Mouse (Mus musculus): Measurements from ENCODE around the gene Morc2b.
A peak's percentile ranks its signal among the peaks of the same experiment; 100 is the strongest.
"Not testable (repeated sequence)": the region's sequence is repeated elsewhere in the genome, so short reads cannot be mapped to it uniquely, and the experiment has no call there.

The Morc2b gene

DNA sequence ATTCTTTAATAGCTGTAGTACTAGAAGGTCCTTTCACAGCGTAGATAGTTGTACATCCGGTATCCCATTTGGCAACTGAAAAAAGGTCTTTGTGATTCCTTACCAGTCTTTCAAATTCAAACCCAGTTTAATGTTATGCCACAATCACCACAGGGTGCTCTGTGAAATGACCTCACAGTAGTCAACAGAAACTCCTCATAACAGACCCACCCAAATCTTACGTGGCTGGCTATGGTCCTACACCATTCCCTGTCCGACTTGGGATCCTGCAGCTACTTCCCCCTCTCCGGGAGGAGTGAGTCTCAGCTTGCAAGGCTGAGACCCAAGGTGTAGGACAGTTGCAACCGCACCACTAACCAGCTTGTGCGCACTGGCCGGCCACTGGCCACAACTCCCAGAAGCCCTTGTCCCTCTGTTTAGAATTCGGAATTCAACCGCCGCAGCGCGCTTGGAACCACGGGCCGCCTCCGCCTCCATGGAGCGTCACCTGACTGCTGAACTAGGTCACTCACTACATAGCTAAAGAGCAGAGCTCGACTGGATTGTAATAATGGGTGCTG is at the start of gene Morc2b:
Gene Morc2b (minus strand): TSS at position 423 of the 560 bp plus-strand sequence.
- no peak for DNase-seq

DNA sequence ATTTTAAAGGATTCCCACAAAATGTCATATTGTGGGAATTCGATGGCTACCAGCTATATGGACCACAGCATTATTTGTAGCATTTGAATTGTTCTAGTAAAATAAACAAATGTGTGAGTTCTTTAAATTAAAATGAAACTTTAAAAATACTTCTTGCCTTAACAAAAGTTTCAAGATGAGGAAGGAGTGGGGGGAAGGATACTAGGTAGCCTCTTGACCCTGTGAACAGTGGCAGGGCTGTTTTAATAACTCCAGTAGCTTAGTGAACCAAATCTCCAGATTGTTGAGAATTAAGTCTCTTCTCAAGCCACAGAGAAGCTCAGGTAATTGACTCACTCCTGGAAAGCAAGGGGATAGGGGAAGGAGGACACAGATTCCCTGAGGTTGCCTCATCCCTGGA is 28.7 kb upstream of the Morc2b start, which contains the start of gene Olfr55:
Gene Olfr55 (plus strand): TSS at position 301 of the 400 bp plus-strand sequence.
- DNase-seq: not testable (repeated sequence)

DNA sequence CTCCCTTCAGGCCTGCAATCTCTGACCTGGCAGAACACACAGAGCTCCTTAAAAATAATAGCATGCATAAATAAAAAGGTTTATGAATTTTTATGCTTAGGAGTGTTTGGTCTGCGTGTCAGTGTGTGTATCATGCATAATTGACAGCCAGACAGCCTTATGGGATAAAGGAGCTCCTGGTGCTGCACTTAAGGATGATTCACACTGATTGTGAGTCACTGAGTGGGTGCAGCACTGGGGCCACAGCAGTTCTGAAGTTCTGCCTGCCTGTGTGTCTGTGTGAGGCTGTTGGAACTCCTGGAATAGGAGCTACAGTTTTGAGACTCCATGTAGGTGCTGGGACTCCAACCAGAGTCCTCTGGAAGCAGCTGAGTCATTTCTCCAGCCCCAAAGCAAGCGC is 13.2 kb downstream of the Morc2b start:
- DNase-seq: no peak

DNA sequence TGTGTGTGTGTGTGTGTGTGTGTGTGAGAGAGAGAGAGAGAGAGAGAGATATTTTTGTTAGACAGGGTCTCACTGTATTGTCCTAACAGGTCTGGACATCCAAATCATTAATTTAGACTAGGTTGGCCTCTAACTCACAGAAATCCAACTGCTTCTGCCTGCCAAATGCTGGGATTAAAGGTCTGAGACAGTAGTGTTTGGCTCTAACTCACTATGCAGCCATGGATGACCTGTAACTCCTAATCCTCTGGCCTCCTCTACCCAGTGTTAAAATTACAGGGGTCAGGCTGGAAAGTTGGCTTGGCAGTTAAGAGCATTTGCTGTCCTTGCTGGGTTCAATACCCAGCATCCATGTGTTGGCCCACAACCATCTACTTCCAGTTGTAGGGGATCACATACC is 14.9 kb downstream of the Morc2b start:
- DNase-seq: no peak

DNA sequence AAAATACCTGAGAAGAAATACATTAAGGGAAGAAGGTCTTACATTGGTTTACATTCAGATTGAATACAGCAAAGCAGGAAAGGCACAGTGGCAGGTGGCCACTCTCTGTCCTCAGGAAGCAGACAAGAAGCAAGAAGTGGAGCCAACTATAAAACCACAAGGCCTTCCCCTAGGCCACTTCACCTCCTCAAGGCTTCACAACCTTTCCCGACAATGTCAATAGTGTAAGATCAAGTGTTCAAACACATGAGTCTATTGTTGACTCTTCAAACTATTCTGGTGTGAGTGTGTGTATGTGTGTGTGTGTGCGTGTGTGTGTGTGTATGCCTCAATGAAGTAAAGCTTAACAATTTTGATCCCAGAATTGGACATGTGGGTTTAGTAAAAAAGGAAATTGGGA is 42.1 kb downstream of the Morc2b start:
- DNase-seq: no peak

DNA sequence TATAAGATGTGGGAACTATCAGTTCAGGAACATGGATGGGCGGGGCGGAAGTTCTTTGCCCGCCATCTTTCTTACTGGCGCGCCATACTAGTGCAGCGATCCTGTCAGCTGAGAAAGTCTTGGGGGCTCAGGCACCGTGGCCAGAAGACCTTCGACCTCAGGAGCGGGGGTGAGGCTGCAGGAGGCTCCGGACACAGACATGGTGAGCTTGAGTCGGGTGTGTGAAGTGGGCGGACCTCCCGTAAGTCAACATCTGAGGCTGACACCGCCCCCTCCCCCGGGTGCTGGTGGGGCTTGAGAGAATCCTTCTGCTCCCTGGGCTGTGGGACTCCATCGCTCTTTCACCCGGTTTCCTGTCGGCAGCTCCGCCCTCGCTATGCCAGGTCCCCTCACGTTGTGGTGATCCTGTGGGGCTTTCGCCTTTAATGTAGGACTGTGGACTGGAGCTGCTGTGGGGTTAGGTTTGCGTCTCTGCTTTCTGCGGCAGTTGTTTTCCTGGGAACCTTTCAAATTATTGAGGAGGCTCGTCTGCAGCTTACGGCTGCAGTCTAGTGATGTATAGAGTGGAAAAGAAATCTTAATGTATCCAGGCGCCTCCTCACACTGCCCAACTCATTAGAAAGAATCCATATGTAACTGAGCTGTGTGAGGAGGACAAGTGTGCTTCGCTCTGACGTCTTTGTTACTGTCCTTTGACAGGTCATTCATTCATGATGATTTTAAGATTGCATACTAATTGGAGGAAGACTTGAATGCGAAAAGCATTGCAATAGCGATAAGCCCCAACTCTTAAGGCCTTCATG is 46.9 kb downstream of the Morc2b start:
- DNase-seq: peak; percentile 86

DNA sequence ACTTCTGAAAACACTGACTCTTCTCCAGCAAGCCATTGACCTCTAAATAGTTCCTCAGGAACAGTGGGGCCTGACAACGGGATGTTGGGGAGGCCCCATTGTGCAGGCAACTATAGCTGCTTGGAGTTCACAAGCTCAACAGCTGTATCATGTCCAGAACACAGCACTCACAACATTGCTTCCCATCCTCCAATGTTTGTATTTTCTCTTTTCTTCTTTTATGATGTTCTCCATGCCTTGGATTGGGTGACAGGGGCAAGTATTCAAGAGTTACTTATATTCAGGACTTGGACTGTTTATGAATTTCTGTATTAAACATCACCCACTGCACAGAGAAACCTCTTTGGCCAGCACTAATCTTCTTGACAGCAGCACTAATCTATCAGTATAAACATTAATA is 47.9 kb downstream of the Morc2b start:
- peak; percentile 35 for DNase-seq

DNA sequence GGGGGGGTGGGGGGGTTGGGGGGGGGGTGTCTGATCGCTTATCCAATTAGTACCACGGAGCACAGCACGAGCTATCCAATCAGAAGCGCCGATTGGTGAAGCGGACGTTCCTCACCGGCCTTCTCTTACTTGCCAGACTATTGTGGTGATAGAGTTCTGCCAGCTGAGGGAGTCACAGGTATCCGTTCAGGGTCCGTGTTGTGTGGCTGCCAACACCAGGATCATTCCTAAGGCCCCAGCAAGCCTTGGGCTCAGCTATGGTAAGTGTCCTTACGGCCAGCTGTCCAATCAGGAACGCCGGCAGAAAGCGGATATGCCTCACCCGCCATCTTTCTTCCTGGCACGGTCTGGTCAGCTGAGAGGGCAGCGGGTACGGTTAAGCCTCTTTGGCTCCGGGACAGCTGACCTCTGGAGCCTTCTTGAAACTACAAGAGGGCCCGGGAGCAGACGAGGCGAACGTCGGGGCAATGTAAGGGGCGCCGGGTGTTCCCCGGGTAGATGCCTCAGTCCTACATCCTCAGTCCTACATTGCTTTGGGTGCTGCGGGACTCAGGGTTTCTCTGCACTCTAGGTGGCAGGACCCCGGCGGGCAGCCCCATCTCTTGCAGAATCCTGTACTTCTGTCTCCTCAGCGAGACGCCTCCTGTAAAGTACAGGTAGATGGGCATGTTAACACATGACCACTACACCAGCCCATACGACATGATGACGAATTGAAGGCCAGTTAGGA is 50.1 kb downstream of the Morc2b start, which contains the start of gene Zfp563:
Gene Zfp563 (plus strand): TSS at position 91 of the 730 bp plus-strand sequence.
- peak; percentile 96 for DNase-seq

DNA sequence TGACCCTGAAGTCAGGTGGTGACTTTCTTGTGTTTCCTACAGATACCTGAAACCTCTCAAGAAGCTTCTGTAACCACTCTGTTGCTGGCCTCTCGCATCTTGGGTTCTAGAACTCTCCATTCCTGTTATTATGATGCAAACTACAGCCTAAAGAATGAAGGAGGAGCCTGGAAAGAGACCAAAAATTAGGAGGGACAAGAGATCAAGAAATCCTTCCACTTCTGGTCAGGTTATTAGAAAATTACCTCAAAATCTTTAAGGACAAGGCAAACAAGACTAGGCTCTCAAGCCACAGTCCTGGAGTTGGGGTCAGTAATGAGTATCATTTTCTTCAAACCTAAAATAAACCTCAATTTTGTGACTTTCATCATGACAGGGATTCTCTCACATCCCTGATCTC is 71.5 kb downstream of the Morc2b start, which contains the start of gene 4921501E09Rik:
Gene 4921501E09Rik (minus strand): TSS at position 101 of the 400 bp plus-strand sequence.
- DNase-seq: no peak
